Mouse (Mus musculus): ENCODE data around the gene Rnf157.

DNA sequence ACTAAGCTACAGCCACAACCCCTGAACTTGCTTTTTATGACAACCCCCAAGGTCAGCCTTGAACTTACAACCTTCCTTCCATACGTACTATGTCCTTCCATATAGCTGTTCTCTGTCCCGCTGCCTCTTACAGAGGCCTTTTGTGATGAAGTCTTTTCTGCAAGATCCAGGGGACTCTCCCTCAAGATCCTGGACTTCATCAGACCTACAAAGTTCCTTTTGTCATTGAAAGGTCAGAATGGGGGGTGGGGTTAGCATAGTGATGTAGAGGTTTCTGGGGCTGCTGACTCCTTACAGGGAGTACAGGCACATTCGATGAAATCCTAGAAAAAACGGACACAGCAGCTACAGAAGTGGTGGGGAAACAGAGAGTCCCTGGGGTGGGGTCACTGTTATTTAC, 47.0 kb upstream of the Rnf157 start:
- TF ChIP-seq MAFK (IDR thresholded peaks at IDR 0.05; ENCODE audit: insufficient read depth, low read depth, low read length) (no peak), ZC3H11A (IDR thresholded peaks at IDR 0.05; ENCODE audit: borderline replicate concordance, low read depth, low read length) (no peak)

Measured in ES-E14 (cell line).